Mouse (Mus musculus) cerebellum, postnatal 10 days (tissue): ENCODE measurements around the gene Tardbp.

ENCODE experiments used
- DNase-seq, 2 experiments: peaks; one replicate each; pipeline ENCODE4 v3.0.0; 2021; ENCODE audit warnings: mixed read lengths in 2 of 2

Tardbp gene

GRCm38 (mm10) chr4:148626623-148627185 is at the start of gene Tardbp:
Tardbp (minus strand) TSS chr4:148627019.
- DNase-seq = peak; percentile 99 to 100

- peak; percentile 27 to 31 for DNase-seq
Observed at GRCm38 (mm10) chr4:148676188-148676960, 49.6 kb upstream of the Tardbp start.

GRCm38 (mm10) chr4:148675043-148675442 is 48.2 kb upstream of the Tardbp start:
- no peak for DNase-seq

- no peak for DNase-seq
Observed at GRCm38 (mm10) chr4:148671230-148671947, 44.6 kb upstream of the Tardbp start.

GRCm38 (mm10) chr4:148667006-148667755 is 40.4 kb upstream of the Tardbp start:
- DNase-seq = no peak

- no peak for DNase-seq
Observed at GRCm38 (mm10) chr4:148664021-148664420, 37.2 kb upstream of the Tardbp start.

- DNase-seq = no peak
Observed at GRCm38 (mm10) chr4:148663326-148663725, 36.5 kb upstream of the Tardbp start.

- DNase-seq = peak; percentile 85 to 93
Observed at GRCm38 (mm10) chr4:148662168-148662965, 35.5 kb upstream of the Tardbp start.

GRCm38 (mm10) chr4:148660174-148660573 is 33.4 kb upstream of the Tardbp start:
- DNase-seq = no peak

- no peak for DNase-seq
Observed at GRCm38 (mm10) chr4:148657776-148658175, 31.0 kb upstream of the Tardbp start.

GRCm38 (mm10) chr4:148656691-148657258 is 30.0 kb upstream of the Tardbp start:
- DNase-seq = no peak

GRCm38 (mm10) chr4:148654701-148655398 is 28.0 kb upstream of the Tardbp start:
- peak; percentile 70 to 75 for DNase-seq

GRCm38 (mm10) chr4:148651045-148651444 is 24.2 kb upstream of the Tardbp start:
- peak; percentile 87 to 91 for DNase-seq

GRCm38 (mm10) chr4:148649309-148649708 is 22.5 kb upstream of the Tardbp start:
- DNase-seq = peak in 1 of 2 experiments; percentile 30

GRCm38 (mm10) chr4:148646616-148647015 is 19.8 kb upstream of the Tardbp start:
- peak; percentile 83 to 86 for DNase-seq

GRCm38 (mm10) chr4:148644926-148645325 is 18.1 kb upstream of the Tardbp start:
- no peak for DNase-seq

- DNase-seq = peak; percentile 87 to 92
Observed at GRCm38 (mm10) chr4:148644157-148644511, 17.3 kb upstream of the Tardbp start.

- DNase-seq = peak; percentile 39 to 55
Observed at GRCm38 (mm10) chr4:148643291-148644156, 16.7 kb upstream of the Tardbp start, which contains the start of gene Gm572. Gm572 (plus strand) TSS chr4:148643317.

- DNase-seq = no peak
Observed at GRCm38 (mm10) chr4:148641121-148641520, 14.3 kb upstream of the Tardbp start.

GRCm38 (mm10) chr4:148639455-148639854 is 12.6 kb upstream of the Tardbp start:
- no peak for DNase-seq
